Mouse (Mus musculus) intestine, embryonic 14.5 days (tissue): ENCODE measurements at regions not wholly inside any gene's neighbourhood (a gene's known extent, or its start where the extent isn't known, plus 50 kb on each side); places are given as distances from the start of the nearest gene placed in this dataset.

Source experiments
- ATAC-seq: fragments of 200-750 bp; cut with Nextera tagmentation; replicated peaks from 2 replicates; pipeline ENCODE4 v1.8.0; 2017; ENCODE audit warnings: low read depth, moderate number of reproducible peaks, moderate TSS enrichment, moderate library complexity; ENCODE audit not compliant: low FRiP score, low TSS enrichment
- DNase-seq: peaks from one replicate; pipeline ENCODE4 v3.0.0-alpha.2; 2018; ENCODE audit warnings: low spot score
- H3K27ac ChIP-seq: fragments of 300-500 bp; sonication (generic); 2 replicates; pipeline ENCODE4 v1.5.1; 2014; ENCODE audit warnings: low read depth, mild to moderate bottlenecking, control low read depth
- H3K27me3 ChIP-seq: fragments of 300-500 bp; sonication (generic); replicated peaks from 2 replicates; pipeline ENCODE4 v1.6.1; 2014; ENCODE audit warnings: low read length, control low read depth; ENCODE audit not compliant: control insufficient read depth, insufficient read depth
- H3K36me3 ChIP-seq: fragments of 300-500 bp; sonication (generic); 2 replicates; pipeline ENCODE4 v1.6.1; 2014; ENCODE audit warnings: low read length, control low read depth; ENCODE audit not compliant: control insufficient read depth, insufficient read depth
- H3K4me1 ChIP-seq: fragments of 300-500 bp; sonication (generic); replicated peaks from 2 replicates; pipeline ENCODE4 v1.6.1; 2014; ENCODE audit warnings: low read length, control low read depth, mixed read lengths; ENCODE audit not compliant: control insufficient read depth, insufficient read depth
- H3K4me2 ChIP-seq: fragments of 300-500 bp; sonication (generic); 2 replicates; pipeline ENCODE4 v1.6.1; 2014; ENCODE audit warnings: low read length
- H3K4me3 ChIP-seq: fragments of 300-500 bp; sonication (generic); 2 replicates; pipeline ENCODE4 v1.5.1; 2014; ENCODE audit warnings: low read depth, low read length, control low read depth, mixed read lengths
- H3K9ac ChIP-seq: fragments of 300-500 bp; sonication (generic); 2 replicates; pipeline ENCODE4 v1.6.1; 2014; ENCODE audit warnings: mild to moderate bottlenecking, low read length
- H3K9me3 ChIP-seq: fragments of 300-500 bp; sonication (generic); 2 replicates; pipeline ENCODE4 v1.6.1; 2016; ENCODE audit warnings: low read length, control low read depth; ENCODE audit not compliant: control insufficient read depth
- WGBS: fragments of 180-500 bp; shearing (Covaris S2); extraction: QIAGEN DNeasy Blood & Tissue Kit; methylation state at CpG from one replicate; pipeline ENCODE4 v1.1.7; 2014; 5-methylcytosine and 5-hydroxymethylcytosine counted together

GRCm38 (mm10) chr3:64997552-64997951, 111.6 kb upstream of the Kcnab1 start:
- Histone ChIP-seq H3K4me3 (no peak overlapping the region), H3K9me3 (no peaks in the 10 kb centered on the region), H3K4me2 (no peak overlapping the region), H3K4me1 (no peaks in the 10 kb centered on the region), H3K27ac (no peak overlapping the region), H3K36me3 (no peaks in the 10 kb centered on the region), H3K9ac (no peak overlapping the region), H3K27me3 (no peaks in the 10 kb centered on the region)
- DNase-seq: no peak
- no peak for ATAC-seq

- H3K4me3 ChIP-seq: no peak overlapping the region
- ATAC-seq: no peak
- no peak for DNase-seq
Observed at GRCm38 (mm10) chr3:65001131-65001530, 108.1 kb upstream of the Kcnab1 start.

GRCm38 (mm10) chr3:65002578-65002977, 106.6 kb upstream of the Kcnab1 start:
- Histone ChIP-seq H3K4me3 (no peak overlapping the region), H3K27ac (no peak overlapping the region), H3K9me3 (no peaks in the 10 kb centered on the region), H3K36me3 (no peaks in the 10 kb centered on the region), H3K4me1 (no peaks in the 10 kb centered on the region), H3K9ac (no peak overlapping the region), H3K4me2 (no peak overlapping the region), H3K27me3 (no peaks in the 10 kb centered on the region)
- ATAC-seq (no peak), DNase-seq (no peak)

More at GRCm38 (mm10) chr3:65001131-65001530, 108.1 kb upstream of the Kcnab1 start:
- WGBS: 56% methylated on average over 4 of the region's 4 CpGs
- Histone ChIP-seq H3K4me1 (no peaks in the 10 kb centered on the region), H3K9me3 (no peaks in the 10 kb centered on the region), H3K27me3 (no peaks in the 10 kb centered on the region), H3K27ac (no peak overlapping the region), H3K36me3 (no peaks in the 10 kb centered on the region), H3K4me2 (no peak overlapping the region), H3K9ac (no peak overlapping the region)

GRCm38 (mm10) chr3:65006127-65006526, 103.1 kb upstream of the Kcnab1 start:
- ATAC-seq (no peak), DNase-seq (no peak)
- Histone ChIP-seq H3K4me3 (no peak overlapping the region), H3K27me3 (no peaks in the 10 kb centered on the region), H3K27ac (no peak overlapping the region), H3K9me3 (no peaks in the 10 kb centered on the region), H3K4me1 (no peaks in the 10 kb centered on the region), H3K36me3 (no peaks in the 10 kb centered on the region), H3K4me2 (no peak overlapping the region), H3K9ac (no peak overlapping the region)
- 79% methylated on average over 1 of the region's 1 CpGs for WGBS

GRCm38 (mm10) chr3:65006565-65006964, 102.6 kb upstream of the Kcnab1 start:
- no peaks in the 10 kb centered on the region for H3K36me3 ChIP-seq
- H3K9ac ChIP-seq: no peak overlapping the region
- no peak overlapping the region for H3K4me2 ChIP-seq
- H3K9me3 ChIP-seq: no peaks in the 10 kb centered on the region
- no peak overlapping the region for H3K27ac ChIP-seq
- no peaks in the 10 kb centered on the region for H3K27me3 ChIP-seq
- ATAC-seq: no peak
- WGBS: 65% methylated on average over 3 of the region's 3 CpGs
- H3K4me3 ChIP-seq: no peak overlapping the region
- H3K4me1 ChIP-seq: no peaks in the 10 kb centered on the region
- no peak for DNase-seq

- ATAC-seq: no peak
- no peaks in the 10 kb centered on the region for H3K4me1 ChIP-seq
- no peaks in the 10 kb centered on the region for H3K27me3 ChIP-seq
- no peak overlapping the region for H3K4me2 ChIP-seq
- no peaks in the 10 kb centered on the region for H3K36me3 ChIP-seq
- no peak for DNase-seq
- H3K4me3 ChIP-seq: no peak overlapping the region
- whole genome bisulfite sequencing: 76% methylated on average over 2 of the region's 2 CpGs
- H3K9ac ChIP-seq: no peak overlapping the region
- no peaks in the 10 kb centered on the region for H3K9me3 ChIP-seq
- no peak overlapping the region for H3K27ac ChIP-seq
Observed at GRCm38 (mm10) chr3:65023876-65024275, 85.3 kb upstream of the Kcnab1 start.

- 75% methylated on average over 2 of the region's 2 CpGs for WGBS
- DNase-seq: no peak
- no peak overlapping the region for H3K9ac ChIP-seq
Observed at GRCm38 (mm10) chr3:65037626-65038025, 71.6 kb upstream of the Kcnab1 start.

GRCm38 (mm10) chr3:65047879-65048278, 61.3 kb upstream of the Kcnab1 start:
- Histone ChIP-seq H3K27ac (no peak overlapping the region), H3K36me3 (no peaks in the 10 kb centered on the region), H3K9ac (no peak overlapping the region), H3K4me2 (no peak overlapping the region), H3K4me3 (no peak overlapping the region), H3K4me1 (no peaks in the 10 kb centered on the region), H3K9me3 (no peaks in the 10 kb centered on the region), H3K27me3 (no peaks in the 10 kb centered on the region)
- ATAC-seq (no peak), DNase-seq (no peak)
- WGBS: 94% methylated on average over 3 of the region's 3 CpGs

More at GRCm38 (mm10) chr3:65037626-65038025, 71.6 kb upstream of the Kcnab1 start:
- no peak overlapping the region for H3K4me3 ChIP-seq
- ATAC-seq: no peak
- H3K9me3 ChIP-seq: no peaks in the 10 kb centered on the region
- H3K4me1 ChIP-seq: no peaks in the 10 kb centered on the region
- no peak overlapping the region for H3K27ac ChIP-seq
- H3K36me3 ChIP-seq: no peaks in the 10 kb centered on the region
- H3K27me3 ChIP-seq: no peaks in the 10 kb centered on the region
- H3K4me2 ChIP-seq: no peak overlapping the region

- Histone ChIP-seq H3K36me3 (no peaks in the 10 kb centered on the region), H3K4me2 (no peak overlapping the region), H3K27ac (no peak overlapping the region), H3K9me3 (no peaks in the 10 kb centered on the region), H3K9ac (no peak overlapping the region), H3K4me3 (no peak overlapping the region), H3K4me1 (no peaks in the 10 kb centered on the region), H3K27me3 (no peaks in the 10 kb centered on the region)
- WGBS: 41% methylated on average over 3 of the region's 3 CpGs
- no peak for ATAC-seq
- no peak for DNase-seq
Observed at GRCm38 (mm10) chr3:65055401-65055800, 53.8 kb upstream of the Kcnab1 start.
